Mouse (Mus musculus) left cerebral cortex, postnatal 10 days (tissue): Measurements from ENCODE around the gene Olfr521. TPM values are rescaled to one million over a fixed set of nuclear protein-coding genes. Genes with fewer than 3 reads are reported as not detected.
"Not testable (repeated sequence)": the region's sequence is repeated elsewhere in the genome, so short reads cannot be mapped to it uniquely, and the experiment has no call there.

ENCODE experiments used
- DNase-seq, 2 experiments: peaks; one replicate each; pipeline ENCODE4 v3.0.0; 2021 to 2022; ENCODE audit warnings: low spot score in 2 of 2, mixed read lengths in 1 of 2; ENCODE audit errors: extremely low spot score in 1 of 2
- intact Hi-C: fragments of 180-260 bp; cut with DNase I; formaldehyde crosslinking; loops from one replicate; pipeline ENCODE4 v1.15.1; 2025
- total RNA-seq, 2 experiments: library from RNA; stranded (reverse); gene quantifications; 2 replicates each; pipeline ENCODE4 v1.2.3; 2021

The Olfr521 gene
- not detected for total RNA-seq

DNA sequence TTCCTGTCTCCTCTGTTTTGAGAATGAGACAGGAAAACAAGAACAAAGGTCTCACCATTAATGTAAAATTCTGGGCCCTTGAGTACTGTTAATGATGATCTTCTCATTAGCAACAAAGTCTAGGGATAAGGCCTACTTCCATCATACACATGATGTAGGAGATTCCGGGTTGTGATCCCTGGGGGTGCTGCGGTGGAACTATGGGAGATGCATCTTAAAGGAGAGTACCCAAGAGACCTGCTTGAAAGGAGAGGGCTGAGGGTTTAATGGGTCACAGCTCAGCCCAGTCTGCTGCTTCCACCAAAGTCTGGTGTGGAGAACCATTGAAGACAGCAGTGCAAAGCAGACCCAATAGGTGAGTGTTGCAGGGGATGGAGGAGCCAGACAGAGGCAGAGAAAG, at the start of gene Olfr521:
Olfr521 (plus strand) TSS at position 301 of the 400 bp plus-strand sequence.
- DNase-seq, result no peak
- intact Hi-C loops, result no loop called here

DNA sequence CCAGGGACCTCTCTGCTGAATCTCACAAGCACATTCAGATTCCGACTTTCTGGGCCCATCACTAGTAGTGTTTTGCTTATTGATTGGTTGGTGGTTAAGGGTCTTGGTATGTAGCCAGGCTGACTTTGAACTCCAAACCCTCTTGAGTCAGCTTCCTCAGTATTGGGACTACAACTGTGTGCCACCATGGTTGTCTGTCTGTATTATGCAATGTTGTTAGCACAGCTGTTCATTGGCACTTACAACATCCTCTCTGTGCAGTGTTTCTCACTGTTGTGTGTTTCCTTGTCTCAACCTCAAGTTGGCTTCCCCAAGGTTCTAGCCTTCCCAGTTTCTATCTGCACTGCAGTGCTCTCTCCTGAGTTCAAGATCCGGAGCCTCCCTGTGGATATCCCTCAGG, 46.8 kb upstream of the Olfr521 start:
- no peak for DNase-seq
- intact Hi-C loops, result no loop called here

DNA sequence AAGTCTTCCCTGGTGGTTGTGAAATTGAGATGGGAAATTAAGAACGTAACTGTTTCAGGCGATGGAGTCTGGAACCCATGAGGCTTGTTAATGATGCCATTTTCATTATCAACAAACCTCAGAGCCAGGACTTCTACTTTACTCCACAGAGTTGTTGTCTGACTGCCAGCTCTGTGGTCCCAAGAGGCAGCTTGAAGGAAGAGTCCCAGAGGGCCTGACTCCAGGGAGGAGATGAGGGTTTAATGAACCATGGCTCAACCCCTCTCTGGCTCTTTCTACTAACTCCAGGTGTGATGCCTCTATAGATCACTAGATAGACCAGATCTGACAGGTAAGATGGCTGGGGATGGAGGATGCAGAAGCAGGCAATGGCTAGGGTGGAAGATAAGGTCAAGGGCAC, 33.3 kb upstream of the Olfr521 start, which contains the start of gene Olfr520:
Olfr520 (plus strand) TSS at position 301 of the 400 bp plus-strand sequence.
- intact Hi-C loops, result no loop called here

DNA sequence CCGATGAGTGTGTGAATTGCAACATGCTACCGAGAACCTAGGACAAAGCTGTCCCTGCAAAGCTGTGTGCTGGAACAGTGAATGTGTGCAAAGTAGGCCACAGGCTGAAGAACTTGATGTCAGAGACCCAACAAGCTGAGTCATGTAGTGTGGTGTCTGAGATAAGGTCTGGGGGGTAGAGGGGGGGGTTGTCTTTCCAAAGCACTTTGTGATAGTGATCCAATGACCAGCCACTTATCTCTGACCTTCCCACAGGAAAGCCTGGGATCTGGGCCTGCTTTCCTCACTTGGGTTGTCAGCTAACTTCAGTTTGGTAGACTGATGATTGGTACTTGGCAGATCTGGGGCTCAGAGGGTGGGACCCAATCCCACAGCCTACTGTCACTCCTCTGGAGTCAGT, 28.7 kb upstream of the Olfr521 start:
- no peak for DNase-seq
- intact Hi-C loops, result no loop called here

More for the DNA sequence above, 33.3 kb upstream of the Olfr521 start, which contains the start of gene Olfr520:
- DNase-seq, result no peak

DNA sequence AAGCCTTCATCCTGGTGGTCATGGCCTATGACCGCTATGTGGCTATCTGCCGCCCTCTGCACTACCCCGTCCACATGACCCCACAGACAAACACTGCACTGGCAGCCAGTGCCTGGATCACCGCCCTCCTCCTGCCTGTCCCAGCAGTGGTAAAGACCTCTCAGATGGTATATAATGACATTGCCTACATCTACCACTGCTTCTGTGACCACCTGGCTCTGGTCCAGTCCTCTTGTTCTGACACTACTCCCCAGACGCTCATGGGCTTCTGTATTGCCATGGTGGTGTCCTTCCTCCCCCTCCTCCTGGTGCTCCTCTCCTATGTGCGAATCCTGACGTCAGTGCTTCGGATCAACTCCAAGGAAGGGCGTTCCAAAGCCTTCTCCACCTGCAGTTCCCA, 27.8 kb upstream of the Olfr521 start:
- intact Hi-C loops, result not testable (repeated sequence)

DNA sequence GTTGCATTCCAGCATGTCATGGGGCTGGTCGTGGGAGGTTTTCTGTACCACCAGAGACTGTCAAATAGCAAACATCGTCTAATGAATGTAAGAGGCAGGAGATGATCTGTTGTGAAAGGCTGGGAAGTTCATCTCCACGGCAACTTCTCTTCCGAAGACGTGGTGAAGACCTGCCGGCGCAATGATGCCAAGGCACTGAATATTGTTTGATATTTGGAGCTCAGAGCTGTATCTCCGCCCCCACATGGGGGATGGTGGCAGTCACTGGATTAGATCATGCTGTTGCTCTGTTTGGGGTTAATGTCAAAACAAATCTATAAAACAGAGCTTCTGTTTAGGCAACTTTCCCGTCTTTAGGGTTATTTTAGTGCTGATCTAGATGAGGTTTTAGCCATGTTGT, 24.0 kb upstream of the Olfr521 start:
- no peak for DNase-seq
- intact Hi-C loops, result no loop called here

More for the DNA sequence above, 27.8 kb upstream of the Olfr521 start:
- DNase-seq, result not testable (repeated sequence)

DNA sequence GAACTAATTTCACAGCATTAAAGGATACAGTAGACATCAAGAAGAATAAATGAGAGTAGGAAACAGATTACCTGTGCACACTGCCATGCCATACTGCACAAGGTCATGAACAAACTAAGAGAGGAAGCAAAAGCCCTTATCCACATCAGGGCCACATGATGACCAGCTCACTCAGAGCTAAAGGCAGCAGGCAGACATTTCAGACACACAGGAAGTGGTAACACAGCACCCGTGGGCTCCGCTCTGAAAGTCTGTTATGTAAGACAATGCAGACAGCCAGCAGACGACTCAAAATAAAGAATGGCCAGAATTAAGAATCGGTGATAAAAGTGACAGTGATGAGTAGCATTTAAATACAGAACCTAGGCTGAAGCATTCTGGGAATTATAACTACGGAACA, 18.1 kb downstream of the Olfr521 start:
- intact Hi-C loops, result no loop called here
- no peak for DNase-seq

DNA sequence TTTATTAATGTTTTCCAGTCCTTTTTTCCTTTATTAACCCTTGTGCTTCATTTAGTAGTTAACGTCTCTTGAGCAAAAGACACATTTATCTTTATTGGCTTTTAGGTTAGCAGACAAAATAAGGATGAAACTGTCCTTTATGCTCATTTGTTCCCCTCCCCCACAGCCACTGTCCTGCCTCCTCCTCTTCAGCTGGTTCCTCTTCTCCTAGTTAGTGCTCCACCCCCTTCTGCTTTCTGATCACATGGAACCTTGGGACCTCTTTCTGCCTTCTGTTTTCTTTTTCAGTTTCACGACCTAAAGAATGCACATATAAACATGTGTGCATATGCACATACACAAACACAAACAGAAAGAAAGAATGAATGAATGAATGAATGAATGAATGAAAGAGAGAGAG, 18.6 kb downstream of the Olfr521 start:
- intact Hi-C loops, result no loop called here
- no peak for DNase-seq

DNA sequence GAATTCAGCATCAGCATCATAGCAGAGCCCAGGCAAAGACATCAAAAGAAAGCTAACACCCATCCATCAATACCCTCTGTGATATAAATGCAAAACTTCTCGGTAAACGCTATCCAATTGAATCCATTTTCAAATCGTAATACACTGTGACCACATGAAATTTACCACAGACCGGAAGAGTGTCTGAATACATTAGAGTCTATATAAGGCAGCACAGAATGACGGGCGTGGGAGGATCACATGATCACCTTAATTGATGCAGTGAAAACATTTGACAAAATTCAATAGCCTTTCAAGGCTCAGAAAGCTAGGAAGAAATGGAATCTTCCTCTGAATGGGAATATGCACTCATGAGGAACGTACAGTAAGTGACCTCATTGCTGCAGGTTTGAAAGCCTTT, 20.1 kb downstream of the Olfr521 start:
- no peak for DNase-seq
- intact Hi-C loops, result no loop called here

DNA sequence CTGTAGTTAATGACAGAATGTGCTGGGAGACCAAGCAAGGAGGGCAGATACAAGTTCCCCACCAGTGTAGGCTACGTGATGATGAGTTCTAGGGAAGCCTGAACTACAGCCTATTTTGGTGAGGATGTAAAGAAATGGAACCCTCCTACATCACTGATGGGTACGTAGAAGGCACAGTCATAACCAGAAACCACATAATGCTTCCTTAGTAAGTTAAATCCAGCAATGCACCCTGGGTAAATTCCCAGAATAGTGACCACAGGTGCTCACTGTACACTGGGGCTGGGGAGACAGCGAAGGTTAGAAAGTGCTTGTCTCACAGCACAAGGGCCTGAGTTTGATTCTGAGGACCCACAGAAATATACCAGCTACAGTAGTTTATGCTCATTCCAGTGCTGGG, 22.2 kb downstream of the Olfr521 start:
- intact Hi-C loops, result no loop called here
- no peak for DNase-seq

DNA sequence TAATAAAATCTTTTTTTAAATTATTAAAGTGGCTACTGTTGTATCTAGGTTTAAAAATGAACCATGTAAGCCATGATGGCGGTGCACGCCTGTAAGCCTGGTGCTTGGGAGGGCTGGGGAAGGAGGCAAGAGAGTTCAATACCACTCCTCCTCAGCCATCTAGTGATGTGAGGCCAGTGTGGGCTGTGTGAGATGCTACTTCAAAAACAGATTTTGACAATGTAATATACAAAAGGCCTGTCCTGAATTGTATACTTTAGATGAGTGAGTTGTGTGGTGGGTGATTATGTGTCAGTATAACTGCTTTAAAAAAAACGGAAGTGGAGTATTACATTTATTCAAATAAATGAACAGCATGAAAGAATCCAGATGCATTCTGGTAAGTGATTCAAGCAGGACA, 23.5 kb downstream of the Olfr521 start:
- DNase-seq, result no peak
- intact Hi-C loops, result no loop called here

DNA sequence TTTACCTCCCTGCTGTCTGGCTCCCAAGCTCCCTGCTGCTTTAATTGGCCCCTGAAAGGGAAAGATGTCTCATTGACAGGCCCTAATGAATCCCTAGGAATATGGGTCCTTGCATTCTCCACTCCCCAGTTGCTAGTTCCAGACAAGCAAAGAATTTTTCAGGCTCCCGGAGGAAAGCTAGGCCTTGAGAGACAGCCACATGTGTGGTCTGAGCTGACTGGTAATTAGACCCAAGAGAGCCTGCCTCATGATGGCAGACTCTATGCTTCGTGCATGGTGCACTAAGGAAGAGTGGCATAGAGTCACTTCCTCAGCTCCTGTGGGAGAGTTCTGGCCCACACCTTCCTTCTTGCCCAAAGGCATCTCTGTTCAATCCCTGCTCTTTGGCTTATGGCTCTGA, 24.6 kb downstream of the Olfr521 start:
- no peak for DNase-seq
- intact Hi-C loops, result no loop called here

DNA sequence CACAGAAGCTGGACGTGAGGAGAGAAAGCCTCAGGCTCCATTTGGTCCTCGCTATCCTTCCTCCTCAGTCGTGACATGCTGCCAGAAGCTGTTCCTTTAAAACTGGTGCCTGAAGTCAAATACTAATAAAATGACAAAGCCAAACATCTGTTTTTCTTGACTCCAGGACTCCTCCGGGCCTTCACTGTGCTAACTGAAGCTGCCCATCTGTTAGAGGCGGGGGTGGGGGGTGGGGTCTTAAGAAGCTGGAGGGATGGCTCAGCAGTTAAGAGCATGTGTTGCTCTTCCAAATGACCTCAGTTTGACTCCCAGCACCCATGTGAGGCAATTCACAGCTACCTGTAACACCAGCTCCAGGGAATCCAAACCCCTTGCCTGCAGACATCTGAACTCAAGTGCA, 25.3 kb downstream of the Olfr521 start:
- no peak for DNase-seq
- intact Hi-C loops, result no loop called here

DNA sequence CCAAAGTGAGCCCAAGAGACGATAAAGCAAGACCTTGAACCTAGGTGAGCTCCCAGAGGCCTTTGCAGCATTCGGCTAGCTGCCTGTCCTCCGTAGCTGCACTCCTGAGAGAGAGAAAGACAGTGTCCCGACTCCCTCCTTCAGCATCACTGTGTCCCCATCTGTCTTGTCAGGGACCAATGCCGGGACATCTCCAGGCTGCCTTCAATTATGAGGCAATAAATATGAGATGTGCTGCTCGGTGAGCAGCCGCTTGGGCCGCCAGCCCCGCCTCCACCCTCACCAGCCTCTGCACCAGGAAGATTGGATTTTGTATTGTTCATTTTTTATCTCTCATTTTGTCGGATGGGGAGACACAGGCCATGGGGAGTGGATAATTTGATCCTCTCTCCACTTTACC, 27.5 kb downstream of the Olfr521 start:
- DNase-seq, result no peak
- intact Hi-C loops, result loop anchor here (5.0 kb wide), 1 partner anchor 79 kb away; the partner anchor contains the start of gene Slco2b1

DNA sequence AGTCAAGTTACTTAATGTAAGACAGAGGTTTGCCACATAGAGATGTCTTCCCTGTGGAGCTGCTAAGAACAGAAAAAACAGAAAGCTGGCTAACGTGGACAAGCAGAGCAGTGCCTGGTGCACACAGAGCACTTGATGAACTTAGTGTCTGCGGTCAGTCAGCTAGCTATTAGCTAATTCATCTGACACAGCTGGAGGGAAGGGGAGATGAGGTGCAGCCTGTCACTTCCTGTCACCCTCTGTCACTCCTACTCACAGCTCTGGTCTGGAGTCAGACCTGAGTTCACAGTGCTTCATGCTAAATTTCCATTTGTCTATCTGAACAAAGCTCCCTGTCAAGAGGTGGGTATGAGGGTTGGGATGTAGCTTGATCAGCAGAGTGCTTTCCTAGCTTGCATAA, 30.8 kb downstream of the Olfr521 start:
- intact Hi-C loops, result loop anchor here (5.0 kb wide), 1 partner anchor 82 kb away; the partner anchor contains the start of gene Slco2b1
- DNase-seq, result no peak

DNA sequence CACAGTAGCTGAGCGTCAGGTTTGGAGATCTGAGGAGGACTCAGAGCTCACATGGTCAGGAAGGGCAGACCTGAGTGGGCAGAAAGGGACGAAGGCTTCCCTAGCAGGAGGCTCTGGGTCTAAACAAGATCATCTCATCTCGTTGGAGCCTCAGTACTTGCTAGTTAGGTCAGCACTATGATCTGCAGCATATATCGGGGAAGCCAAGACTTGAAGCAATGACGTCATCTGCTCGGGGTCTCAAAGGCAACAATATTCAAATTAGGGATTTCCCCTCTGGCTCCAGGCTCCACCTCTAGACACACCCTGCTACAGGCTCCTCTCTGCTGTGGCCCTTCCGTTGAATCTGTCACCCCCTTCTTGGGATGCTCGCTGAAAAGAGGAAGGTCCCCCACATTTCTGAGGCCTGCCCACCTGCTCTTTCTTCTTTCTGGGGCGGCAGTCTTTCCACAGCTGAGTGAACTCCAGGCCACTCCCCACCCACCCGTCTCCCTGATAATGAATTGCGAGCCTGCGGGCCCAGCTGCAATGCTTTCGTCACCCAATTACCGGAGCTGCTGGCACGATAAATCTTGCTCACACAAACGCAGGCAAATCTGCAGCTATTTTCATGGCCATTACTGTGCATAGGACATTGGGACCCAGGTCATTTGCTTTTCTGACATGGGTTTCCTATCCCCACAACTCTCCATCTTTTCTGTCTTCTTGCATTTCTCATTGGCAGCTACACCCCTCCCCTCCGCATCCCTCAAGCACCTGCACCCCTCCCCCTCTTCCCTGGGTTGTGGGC, 32.1 kb downstream of the Olfr521 start:
- no peak for DNase-seq

DNA sequence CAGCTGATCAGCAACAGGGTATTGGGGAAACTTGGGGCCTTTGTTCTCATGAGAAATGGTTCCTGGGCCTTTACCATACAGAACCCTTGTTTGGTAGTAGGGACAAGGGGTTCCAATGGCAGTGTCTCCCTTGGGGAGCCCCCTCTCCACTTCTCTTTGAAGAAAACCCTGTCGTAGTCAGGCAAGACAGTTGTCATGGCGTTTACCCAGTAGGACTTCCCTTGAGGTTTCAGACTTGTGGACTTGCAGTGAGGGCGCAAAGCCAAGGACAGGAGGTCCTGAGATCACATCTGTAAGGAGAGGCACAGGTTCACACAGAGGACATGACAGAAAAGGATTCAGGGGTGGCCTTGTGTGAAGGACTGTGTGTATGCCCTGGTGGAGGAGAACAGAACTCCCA, 33.2 kb downstream of the Olfr521 start:
- intact Hi-C loops, result loop anchor here (5.0 kb wide), 1 partner anchor 294 kb away; no protein-coding TSS in a partner anchor
- DNase-seq, result no peak

More for the DNA sequence above, 32.1 kb downstream of the Olfr521 start:
- intact Hi-C loops, result loop anchor here (5.0 kb wide), 1 partner anchor 293 kb away; no protein-coding TSS in a partner anchor

DNA sequence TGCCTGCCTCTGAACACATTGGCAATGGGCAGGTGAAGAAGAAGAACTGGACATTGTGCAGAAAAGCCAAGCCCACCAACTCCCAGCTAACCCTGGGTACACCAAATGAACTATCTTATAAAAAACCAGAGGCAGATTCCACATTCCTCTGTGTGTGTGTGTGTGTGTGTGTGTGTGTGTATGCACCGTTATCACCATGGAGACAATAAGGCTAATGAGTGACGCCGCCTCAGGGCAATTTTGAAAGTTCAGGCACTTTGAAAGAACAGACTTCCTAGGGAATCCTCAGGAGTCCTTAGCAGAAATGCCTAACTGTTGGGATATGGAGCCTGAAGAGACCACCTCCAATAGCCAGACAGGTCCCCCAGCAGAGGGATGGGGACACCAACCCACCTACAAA, 34.0 kb downstream of the Olfr521 start:
- intact Hi-C loops, result loop anchor here (5.0 kb wide), 1 partner anchor 295 kb away; no protein-coding TSS in a partner anchor
- DNase-seq, result no peak

DNA sequence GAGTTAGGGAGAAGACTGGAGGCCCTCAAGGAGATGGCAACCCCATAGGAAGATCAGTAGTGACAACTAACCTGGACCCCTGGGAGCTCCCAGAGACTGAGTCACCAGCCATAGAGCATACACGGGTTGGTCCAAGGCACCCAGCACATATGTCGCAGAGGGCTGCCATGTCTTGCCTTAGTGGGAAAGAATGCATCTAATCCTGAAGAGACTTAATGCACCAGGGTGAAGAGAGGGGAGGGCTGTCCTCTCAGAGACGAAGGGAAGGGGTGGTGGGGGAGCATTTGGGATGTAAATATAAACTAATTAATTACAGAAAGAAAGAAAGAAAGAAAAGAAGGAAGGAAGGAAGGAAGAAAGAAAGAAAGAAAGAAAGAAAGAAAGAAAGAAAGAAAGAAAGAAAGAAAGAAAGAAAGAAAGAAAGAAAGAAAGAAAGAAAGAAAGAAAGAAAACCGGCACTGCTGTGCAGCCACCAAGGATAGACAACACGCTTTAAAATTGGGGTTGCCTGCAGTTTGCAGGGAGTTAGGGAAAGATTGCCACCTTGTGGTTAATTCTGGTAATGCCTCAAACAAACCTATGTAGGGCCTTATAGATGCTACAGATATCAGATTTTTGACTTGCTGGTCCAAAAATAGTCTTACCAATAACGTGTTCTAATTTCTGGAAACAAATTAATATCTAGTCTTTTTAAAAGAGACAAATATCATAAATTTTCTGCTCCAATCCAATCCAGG, 34.8 kb downstream of the Olfr521 start:
- intact Hi-C loops, result loop anchor here (2.0 to 5.0 kb wide), 2 partner anchors 173 to 296 kb away; no protein-coding TSS in a partner anchor
- peak; percentile 67 to 83 for DNase-seq

DNA sequence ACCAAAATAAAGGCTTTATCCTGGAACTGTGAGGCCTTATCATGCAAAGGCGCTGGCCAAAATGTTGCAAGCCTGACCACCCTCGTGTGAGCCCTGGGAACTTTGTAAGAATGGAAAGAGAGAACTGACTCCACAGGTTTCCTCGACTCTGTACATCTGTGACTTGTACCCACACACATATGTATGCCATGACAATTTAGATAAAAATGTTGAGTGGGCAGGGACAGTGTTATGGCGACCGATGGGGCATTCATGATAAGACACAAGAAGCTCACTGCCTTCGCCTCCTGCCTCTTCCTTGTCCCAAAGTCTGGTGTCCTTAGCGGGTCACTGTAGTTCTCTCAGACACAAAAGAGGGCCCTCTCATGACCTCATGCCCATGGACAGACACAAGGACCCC, 35.8 kb downstream of the Olfr521 start:
- no peak for DNase-seq
- intact Hi-C loops, result loop anchor here (2.0 to 5.0 kb wide), 2 partner anchors 174 to 297 kb away; no protein-coding TSS in a partner anchor
